Mouse (Mus musculus): ENCODE results near the gene Krt222.

Krt222 gene

GRCm38 (mm10) chr11:99242056-99242455, 1.8 kb downstream of the Krt222 start:
- no peak for DNase-seq (ENCODE audit: low spot score in 2 of 2)

- no peak for DNase-seq (ENCODE audit: low spot score in 2 of 2)
Observed at GRCm38 (mm10) chr11:99238468-99238867, 5.4 kb downstream of the Krt222 start.

- no peak for DNase-seq (ENCODE audit: low spot score in 2 of 2)
Observed at GRCm38 (mm10) chr11:99231049-99231816, 12.7 kb downstream of the Krt222 start.

GRCm38 (mm10) chr11:99230261-99231048, 13.4 kb downstream of the Krt222 start, which contains the start of gene Smarce1:
Smarce1 (minus strand) TSS chr11:99231017.
- peak; percentile 50 to 77 for DNase-seq (ENCODE audit: low spot score in 2 of 2)

- DNase-seq (ENCODE audit: low spot score in 2 of 2) = no peak
Observed at GRCm38 (mm10) chr11:99229641-99230260, 14.1 kb downstream of the Krt222 start.

GRCm38 (mm10) chr11:99226298-99226697, 17.6 kb downstream of the Krt222 start:
- DNase-seq (ENCODE audit: low spot score in 2 of 2) = no peak

- DNase-seq (ENCODE audit: low spot score in 2 of 2) = no peak
Observed at GRCm38 (mm10) chr11:99223310-99223709, 20.6 kb downstream of the Krt222 start.

- DNase-seq (ENCODE audit: low spot score in 2 of 2) = no peak
Observed at GRCm38 (mm10) chr11:99221811-99222210, 22.1 kb downstream of the Krt222 start.

- DNase-seq (ENCODE audit: low spot score in 2 of 2) = no peak
Observed at GRCm38 (mm10) chr11:99217248-99217986, 26.5 kb downstream of the Krt222 start.

- DNase-seq (ENCODE audit: low spot score in 2 of 2) = no peak
Observed at GRCm38 (mm10) chr11:99216181-99216580, 27.7 kb downstream of the Krt222 start.

- DNase-seq (ENCODE audit: low spot score in 2 of 2) = no peak
Observed at GRCm38 (mm10) chr11:99212693-99213092, 31.2 kb downstream of the Krt222 start.

GRCm38 (mm10) chr11:99211964-99212363, 31.9 kb downstream of the Krt222 start:
- no peak for DNase-seq (ENCODE audit: low spot score in 2 of 2)

GRCm38 (mm10) chr11:99208105-99208669, 35.7 kb downstream of the Krt222 start:
- DNase-seq (ENCODE audit: low spot score in 2 of 2) = no peak

GRCm38 (mm10) chr11:99207449-99207848, 36.4 kb downstream of the Krt222 start:
- DNase-seq (ENCODE audit: low spot score in 2 of 2) = no peak

GRCm38 (mm10) chr11:99206954-99207353, 36.9 kb downstream of the Krt222 start:
- DNase-seq (ENCODE audit: low spot score in 2 of 2) = no peak

- peak in 1 of 2 experiments; percentile 44 for DNase-seq (ENCODE audit: low spot score in 2 of 2)
Observed at GRCm38 (mm10) chr11:99189154-99189582, 54.7 kb downstream of the Krt222 start.

- no peak for DNase-seq (ENCODE audit: low spot score in 2 of 2)
Observed at GRCm38 (mm10) chr11:99187348-99187747, 56.5 kb downstream of the Krt222 start.

GRCm38 (mm10) chr11:99186836-99187235, 57.0 kb downstream of the Krt222 start:
- no peak for DNase-seq (ENCODE audit: low spot score in 2 of 2)
